Mouse (Mus musculus): ENCODE results near the gene Cyp8b1.

- TF ChIP-seq CTCF (IDR thresholded peaks at IDR 0.05; ENCODE audit: low read depth) (no peak), EP300 (IDR thresholded peaks at IDR 0.05; ENCODE audit: low read depth) (no peak)
Measured at GRCm38 (mm10) chr9:121890441-121890941, 25.6 kb downstream of the Cyp8b1 start.
